Mouse (Mus musculus) cerebellum, adult 2 months (tissue): ENCODE data around the gene Hivep2.

Source experiments
- CTCF ChIP-seq: fragments of 200-500 bp; IDR thresholded peaks from 2 replicates; pipeline ENCODE4 v1.5.1; 2011; ENCODE audit warnings: low read depth, mild to moderate bottlenecking, control low read depth, low read length, moderate library complexity, borderline replicate concordance; ENCODE audit not compliant: insufficient read depth
- POLR2A ChIP-seq: fragments of 200-500 bp; IDR thresholded peaks from 2 replicates; pipeline ENCODE4 v1.6.1; 2011; ENCODE audit warnings: low read length, control low read depth, borderline replicate concordance; ENCODE audit not compliant: insufficient read depth

DNA sequence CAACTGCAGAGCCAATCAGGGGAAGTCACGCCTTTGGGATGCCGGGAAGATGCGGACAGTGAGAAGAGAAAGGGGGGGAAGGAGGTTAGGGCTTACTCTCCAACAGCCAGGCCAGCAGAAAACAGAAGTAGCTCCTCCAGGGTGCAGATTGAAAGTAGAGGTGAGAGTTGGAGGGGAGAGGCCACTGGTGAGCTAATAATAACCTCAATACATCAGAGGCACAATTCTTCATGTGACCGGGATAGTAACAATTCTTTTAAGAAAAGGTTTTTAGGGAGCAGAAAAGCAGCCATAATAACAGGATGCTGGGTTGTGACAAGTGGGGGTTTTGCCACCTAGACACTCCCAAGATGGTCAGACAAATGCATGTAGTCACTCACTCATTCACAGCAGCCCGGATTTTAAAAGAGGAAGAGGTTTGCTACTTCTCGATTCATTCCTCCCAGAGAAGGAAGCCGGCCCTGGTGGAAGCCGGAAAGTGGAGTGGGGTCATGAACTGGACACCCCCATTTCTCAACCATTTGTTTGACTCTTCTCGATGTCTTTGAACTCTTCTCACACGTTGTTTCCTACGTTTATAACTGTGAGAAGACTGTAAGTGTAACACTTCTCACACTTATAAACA, 220.6 kb downstream of the Hivep2 start:
- TF ChIP-seq CTCF (no peak), POLR2A (no peak)
